Mouse (Mus musculus): ENCODE measurements around the gene Il20rb.

DNA sequence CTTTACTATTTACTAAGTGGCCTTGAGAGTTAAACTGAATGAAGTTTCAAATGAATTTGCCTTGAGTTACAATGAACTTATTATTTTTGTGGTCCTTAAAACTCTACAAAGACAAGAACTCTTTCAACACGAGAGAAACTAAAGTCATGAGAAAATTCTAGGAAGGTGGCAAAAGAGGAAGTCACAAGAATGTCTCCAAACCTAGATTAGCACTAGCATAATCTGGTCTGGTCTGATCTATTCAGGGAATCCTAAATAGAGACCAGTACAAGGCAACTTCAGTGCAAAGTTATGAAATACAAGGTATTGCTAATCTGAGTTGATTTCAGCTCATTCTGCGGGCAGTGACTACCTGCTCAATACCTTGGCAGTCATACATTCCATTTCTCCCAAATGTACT lies 38.6 kb upstream of the Il20rb start:
- TF ChIP-seq POU5F1 (IDR thresholded peaks at IDR 0.05; ENCODE audit: borderline replicate concordance, low read length) (no peak), CTCF (conservative IDR thresholded peaks at IDR 0.05; ENCODE audit: low read length) (no peak)
